Mouse (Mus musculus) kidney, adult 11 months (tissue): ENCODE data around the gene Lrrc7.

ENCODE experiments used
- DNase-seq: peaks from one replicate; pipeline ENCODE4 v3.0.0; 2022

Gene Lrrc7

GRCm38 (mm10) chr3:158061811-158062523 is 500.1 kb downstream of the Lrrc7 start:
- DNase-seq, result no peak

GRCm38 (mm10) chr3:158060621-158061291 is 501.3 kb downstream of the Lrrc7 start:
- DNase-seq, result no peak

- no peak for DNase-seq
These were observed 512.5 kb downstream of the Lrrc7 start for GRCm38 (mm10) chr3:158049508-158049907.

- no peak for DNase-seq
These were observed 521.3 kb downstream of the Lrrc7 start for GRCm38 (mm10) chr3:158040755-158041154.

- DNase-seq, result no peak
These were observed 523.9 kb downstream of the Lrrc7 start for GRCm38 (mm10) chr3:158038106-158038505.

- DNase-seq, result peak; percentile 93
These were observed 525.6 kb downstream of the Lrrc7 start, which contains the start of the genes Srsf11 and Lrrc40 for GRCm38 (mm10) chr3:158036329-158036988. Srsf11 (minus strand) TSS chr3:158036639. Lrrc40 (plus strand) TSS chr3:158036662.

- no peak for DNase-seq
These were observed 526.2 kb downstream of the Lrrc7 start for GRCm38 (mm10) chr3:158035866-158036265.
